Mouse (Mus musculus): ENCODE measurements around the gene Kdm4b. TPM values are rescaled to one million over a fixed set of nuclear protein-coding genes. Genes with fewer than 3 reads are reported as not detected.

Gene Kdm4b
- polyA plus RNA-seq, 1 experiment from 2014 or later: 43.2 TPM

GRCm38 (mm10) chr17:56303160-56303846 is 22.6 kb upstream of the Kdm4b start, which contains the start of gene Uhrf1:
TSS of gene Uhrf1 (plus strand) at chr17:56303321.
- Histone ChIP-seq H3K27me3 (no peaks in the 10 kb centered on the region), H3K4me1 (peaks cover 53% of the 10 kb centered on the region), H3K36me3 (peaks cover 23% of the 10 kb centered on the region), H3K4me2 (replicated peaks) (peak within 1 kb of the TSS; percentile 99), H3K9me3 (no peaks in the 10 kb centered on the region), H3K4me3 (peak within 1 kb of the TSS; percentile 81), H3K9ac (peak within 1 kb of the TSS; percentile 80), H3K27ac (peak within 1 kb of the TSS; percentile 87; the same call in 1 of the 2 replicates)
- peak; percentile 74 for ATAC-seq (ENCODE audit: low FRiP score, low read depth)
- WGBS: under 1% methylated on average over 43 of the region's 43 CpGs

- Histone ChIP-seq H3K9ac (peak overlapping the region; percentile 80), H3K27me3 (no peaks in the 10 kb centered on the region), H3K27ac (peak overlapping the region; percentile 87), H3K4me1 (peaks cover 53% of the 10 kb centered on the region), H3K4me3 (peak overlapping the region; percentile 81), H3K36me3 (peaks cover 31% of the 10 kb centered on the region), H3K9me3 (no peaks in the 10 kb centered on the region), H3K4me2 (replicated peaks) (peak overlapping the region; percentile 99)
- peak; percentile 94 for ATAC-seq (ENCODE audit: low FRiP score, low read depth)
- WGBS: under 1% methylated on average over 68 of the region's 68 CpGs
These were observed 21.8 kb upstream of the Kdm4b start for GRCm38 (mm10) chr17:56303847-56304586.

- H3K9ac ChIP-seq: peak overlapping the region; percentile 80
- 3% methylated on average over 11 of the region's 11 CpGs for WGBS
- no peaks in the 10 kb centered on the region for H3K9me3 ChIP-seq
- H3K27me3 ChIP-seq: no peaks in the 10 kb centered on the region
- no peak for ATAC-seq (ENCODE audit: low FRiP score, low read depth)
- H3K4me1 ChIP-seq: peaks cover 53% of the 10 kb centered on the region
- H3K27ac ChIP-seq: no peak overlapping the region
- peak overlapping the region; percentile 81 for H3K4me3 ChIP-seq
- H3K4me2 ChIP-seq (replicated peaks): peak overlapping the region; percentile 99
- peaks cover 38% of the 10 kb centered on the region for H3K36me3 ChIP-seq
These were observed 21.1 kb upstream of the Kdm4b start for GRCm38 (mm10) chr17:56304718-56305117.

DNA sequence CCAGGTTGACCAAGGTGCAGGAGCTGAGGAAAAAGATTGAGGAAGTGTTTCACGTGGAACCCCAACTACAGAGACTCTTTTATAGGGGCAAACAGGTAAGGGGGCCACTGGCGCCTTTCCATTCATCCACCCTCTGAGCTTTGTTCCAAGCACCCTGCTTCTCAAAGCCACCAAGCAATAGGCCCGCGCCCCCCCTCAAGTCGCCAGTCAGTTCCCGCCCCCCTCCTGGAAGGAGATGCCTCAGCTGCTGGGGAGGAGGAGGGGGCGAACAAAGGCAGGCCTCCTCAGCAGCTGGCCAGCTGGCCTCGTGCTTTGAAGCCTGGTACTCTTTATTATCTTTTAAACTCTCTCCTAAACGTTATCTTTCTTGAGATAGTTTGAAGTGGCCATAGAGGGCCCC is 20.7 kb upstream of the Kdm4b start:
- 19% methylated on average over 9 of the region's 9 CpGs for WGBS
- no peaks in the 10 kb centered on the region for H3K9me3 ChIP-seq
- H3K4me3 ChIP-seq: peak overlapping the region; percentile 81
- no peak for ATAC-seq (ENCODE audit: low FRiP score, low read depth)
- peak overlapping the region; percentile 80 for H3K9ac ChIP-seq
- H3K4me2 ChIP-seq (replicated peaks): peak overlapping the region; percentile 99
- H3K4me1 ChIP-seq: peaks cover 53% of the 10 kb centered on the region
- 0 out of 2 replicates have a peak overlapping the region, but pooled peaks have one; percentile 23 for H3K27ac ChIP-seq
- H3K36me3 ChIP-seq: peaks cover 42% of the 10 kb centered on the region
- no peaks in the 10 kb centered on the region for H3K27me3 ChIP-seq

DNA sequence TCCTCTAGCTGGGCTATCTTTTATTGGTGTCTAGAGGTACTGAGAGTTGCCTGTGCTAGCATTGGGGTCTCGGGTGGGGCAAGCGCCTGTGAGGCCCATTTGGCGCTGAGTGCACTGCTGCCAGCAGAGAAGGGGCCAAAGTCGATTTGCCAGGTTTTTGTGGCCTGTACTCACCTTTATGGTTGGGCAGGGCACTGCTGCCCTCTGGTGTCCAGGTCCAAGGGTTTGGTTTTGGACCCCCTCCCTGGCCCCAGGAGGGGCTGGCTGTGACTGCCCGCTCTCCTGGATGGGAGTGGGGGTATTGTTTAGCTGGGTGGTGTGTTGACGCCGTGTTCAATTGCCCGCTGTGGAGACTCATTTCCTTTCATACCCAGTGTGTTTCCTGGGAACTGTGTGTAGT is 20.0 kb upstream of the Kdm4b start:
- 60% methylated on average over 8 of the region's 8 CpGs for WGBS
- H3K27ac ChIP-seq: no peak overlapping the region
- no peaks in the 10 kb centered on the region for H3K9me3 ChIP-seq
- ATAC-seq (ENCODE audit: low FRiP score, low read depth): no peak
- peak overlapping the region; percentile 80; the same call in 1 of the 2 replicates for H3K9ac ChIP-seq
- H3K27me3 ChIP-seq: no peaks in the 10 kb centered on the region
- peak overlapping the region; percentile 81 for H3K4me3 ChIP-seq
- H3K36me3 ChIP-seq: peaks cover 49% of the 10 kb centered on the region
- H3K4me2 ChIP-seq (replicated peaks): peak overlapping the region; percentile 99
- peaks cover 53% of the 10 kb centered on the region for H3K4me1 ChIP-seq

DNA sequence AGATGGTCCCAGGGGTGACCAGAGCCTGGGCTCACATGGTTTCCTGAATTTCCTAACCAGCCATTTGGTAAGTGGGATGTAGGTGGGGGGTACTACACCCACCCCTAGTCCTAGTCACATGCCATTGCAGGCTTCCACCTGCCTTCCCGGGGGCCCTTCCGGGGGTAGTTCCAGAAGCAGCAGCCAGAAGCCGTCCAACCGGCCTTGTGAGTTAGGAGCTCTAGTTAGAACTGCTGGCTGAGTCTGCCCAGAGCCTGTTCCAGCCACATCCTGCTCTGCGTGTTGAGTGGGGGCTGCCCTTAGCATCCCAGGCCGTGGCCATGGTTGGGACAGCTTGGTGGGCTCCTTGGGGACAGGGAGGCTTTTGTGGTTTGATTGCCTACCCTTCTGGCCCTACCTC is 17.8 kb upstream of the Kdm4b start:
- Histone ChIP-seq H3K4me3 (no peak overlapping the region), H3K4me1 (peaks cover 42% of the 10 kb centered on the region), H3K27me3 (no peaks in the 10 kb centered on the region), H3K36me3 (peaks cover 71% of the 10 kb centered on the region), H3K9ac (peak overlapping the region; percentile 45), H3K9me3 (no peaks in the 10 kb centered on the region), H3K4me2 (replicated peaks) (peak overlapping the region; percentile 28), H3K27ac (no peak overlapping the region; the same call in 1 of the 2 replicates)
- ATAC-seq (ENCODE audit: low FRiP score, low read depth): no peak
- 74% methylated on average over 6 of the region's 6 CpGs for WGBS

- H3K27me3 ChIP-seq: no peaks in the 10 kb centered on the region
- 91% methylated on average over 15 of the region's 15 CpGs for WGBS
- H3K36me3 ChIP-seq: peaks cover 84% of the 10 kb centered on the region
- H3K4me3 ChIP-seq: no peak overlapping the region
- no peak for ATAC-seq (ENCODE audit: low FRiP score, low read depth)
- 0 out of 2 replicates have a peak overlapping the region, but pooled peaks have one; percentile 25 for H3K9ac ChIP-seq
- H3K4me1 ChIP-seq: peaks cover 37% of the 10 kb centered on the region
- H3K4me2 ChIP-seq (replicated peaks): no peak overlapping the region
- no peak overlapping the region for H3K27ac ChIP-seq
- H3K9me3 ChIP-seq: no peaks in the 10 kb centered on the region
These were observed 16.5 kb upstream of the Kdm4b start for GRCm38 (mm10) chr17:56309191-56309945.

GRCm38 (mm10) chr17:56324419-56324818 is 1.4 kb upstream of the Kdm4b start:
- H3K4me3 ChIP-seq: no peak overlapping the region

GRCm38 (mm10) chr17:56326153-56327147 is 588 bp downstream of the Kdm4b start:
- ATAC-seq (ENCODE audit: low FRiP score, low read depth): peak; percentile 45
- Histone ChIP-seq H3K9me3 (no peaks in the 10 kb centered on the region), H3K4me2 (replicated peaks) (peak overlapping the region; percentile 88), H3K9ac (peak overlapping the region; percentile 95), H3K36me3 (peaks cover 17% of the 10 kb centered on the region), H3K4me1 (peaks cover 39% of the 10 kb centered on the region), H3K27me3 (no peaks in the 10 kb centered on the region), H3K4me3 (peak overlapping the region; percentile 84), H3K27ac (peak overlapping the region; percentile 93)
- WGBS: 2% methylated on average over 67 of the region's 67 CpGs

More at GRCm38 (mm10) chr17:56324419-56324818, 1.4 kb upstream of the Kdm4b start:
- no peak overlapping the region; the same call in 1 of the 2 replicates for H3K27ac ChIP-seq
- H3K4me2 ChIP-seq (replicated peaks): no peak overlapping the region
- peaks cover 27% of the 10 kb centered on the region for H3K4me1 ChIP-seq
- ATAC-seq (ENCODE audit: low FRiP score, low read depth): no peak
- no peaks in the 10 kb centered on the region for H3K27me3 ChIP-seq
- no peak overlapping the region for H3K9ac ChIP-seq
- WGBS: 48% methylated on average over 3 of the region's 3 CpGs
- H3K9me3 ChIP-seq: no peaks in the 10 kb centered on the region
- peaks cover 37% of the 10 kb centered on the region for H3K36me3 ChIP-seq

- H3K4me2 ChIP-seq (replicated peaks): no peak overlapping the region
- H3K9me3 ChIP-seq: no peaks in the 10 kb centered on the region
- no peak overlapping the region for H3K27ac ChIP-seq
- H3K27me3 ChIP-seq: no peaks in the 10 kb centered on the region
- no peaks in the 10 kb centered on the region; the same call in 1 of the 2 replicates for H3K36me3 ChIP-seq
- H3K9ac ChIP-seq: no peak overlapping the region
- peaks cover 44% of the 10 kb centered on the region for H3K4me1 ChIP-seq
- H3K4me3 ChIP-seq: no peak overlapping the region
- no peak for ATAC-seq (ENCODE audit: low FRiP score, low read depth)
These were observed 3.4 kb downstream of the Kdm4b start for GRCm38 (mm10) chr17:56329267-56329666.

DNA sequence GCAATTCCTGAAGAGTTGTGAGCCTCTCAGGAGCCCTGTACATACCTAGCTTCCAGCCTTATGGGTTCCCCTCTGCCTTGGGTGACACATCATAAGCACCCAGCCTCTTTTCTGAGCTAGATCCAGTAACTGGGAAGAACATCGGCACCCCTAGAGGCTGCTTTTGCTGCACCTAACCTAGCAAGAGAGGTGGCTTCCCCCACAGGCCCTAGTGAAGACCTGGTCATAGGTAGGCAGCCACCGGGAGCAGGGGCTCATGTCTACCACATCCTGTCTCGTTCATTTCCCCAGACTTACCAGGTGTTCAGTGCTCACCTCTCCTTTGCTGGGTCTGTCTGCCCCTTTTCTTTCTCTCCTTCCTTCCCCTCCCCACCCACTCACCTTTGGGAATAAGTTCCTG is 4.5 kb downstream of the Kdm4b start:
- no peak for ATAC-seq (ENCODE audit: low FRiP score, low read depth)
- H3K4me1 ChIP-seq: peaks cover 38% of the 10 kb centered on the region
- no peaks in the 10 kb centered on the region for H3K27me3 ChIP-seq
- H3K9me3 ChIP-seq: no peaks in the 10 kb centered on the region
- peaks cover 7% of the 10 kb centered on the region for H3K36me3 ChIP-seq
- H3K27ac ChIP-seq: no peak overlapping the region
- no peak overlapping the region for H3K4me3 ChIP-seq
- 75% methylated on average over 3 of the region's 3 CpGs for WGBS
- H3K4me2 ChIP-seq (replicated peaks): no peak overlapping the region
- H3K9ac ChIP-seq: 0 out of 2 replicates have a peak overlapping the region, but pooled peaks have one; percentile 1

Measured in limb, embryonic 13.5 days (tissue).